Mouse (Mus musculus): ENCODE data around the gene Ndel1.

The Ndel1 gene

DNA sequence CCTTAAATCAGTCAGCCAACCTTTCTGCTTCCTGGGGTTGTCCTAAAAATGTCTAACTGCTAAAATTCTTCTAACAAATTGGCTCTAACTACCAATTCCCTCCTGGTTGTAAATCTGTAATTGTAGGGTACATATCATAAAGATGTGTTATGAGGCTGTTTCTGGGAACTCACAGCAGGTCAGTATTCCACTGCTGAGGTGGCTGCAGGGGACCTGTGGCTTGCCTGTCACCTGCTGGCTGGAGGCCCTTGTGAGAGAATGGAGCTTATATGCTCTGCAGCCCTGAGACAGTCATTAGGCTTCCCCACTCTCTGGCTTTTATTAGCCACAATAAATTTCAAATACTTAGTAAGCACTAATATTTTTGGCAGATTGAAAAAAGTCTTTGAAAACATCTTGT lies 92.8 kb downstream of the Ndel1 start:
- in situ Hi-C loops (cut with MboI, MseI): no loop called here

DNA sequence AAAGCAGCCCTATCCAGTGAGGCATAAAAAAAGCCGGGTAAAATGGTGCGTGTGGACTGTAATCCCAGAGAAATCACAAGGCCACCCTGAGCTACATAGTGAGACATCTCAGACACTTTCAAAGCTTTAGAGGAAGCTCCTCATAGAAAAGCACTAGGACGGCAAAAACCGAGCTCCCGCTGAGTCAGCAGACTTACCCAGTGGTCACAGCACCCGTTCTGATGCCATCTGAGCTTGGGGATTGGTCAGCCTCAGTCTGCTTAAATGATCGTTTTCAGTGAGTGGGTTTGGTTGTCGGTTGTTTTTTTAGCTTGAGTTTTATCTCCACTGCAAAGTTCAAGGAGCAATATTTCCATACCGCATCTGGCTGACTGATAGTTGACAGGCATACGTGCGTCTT lies 93.7 kb downstream of the Ndel1 start:
- in situ Hi-C loops (cut with MboI, MseI): no loop called here

DNA sequence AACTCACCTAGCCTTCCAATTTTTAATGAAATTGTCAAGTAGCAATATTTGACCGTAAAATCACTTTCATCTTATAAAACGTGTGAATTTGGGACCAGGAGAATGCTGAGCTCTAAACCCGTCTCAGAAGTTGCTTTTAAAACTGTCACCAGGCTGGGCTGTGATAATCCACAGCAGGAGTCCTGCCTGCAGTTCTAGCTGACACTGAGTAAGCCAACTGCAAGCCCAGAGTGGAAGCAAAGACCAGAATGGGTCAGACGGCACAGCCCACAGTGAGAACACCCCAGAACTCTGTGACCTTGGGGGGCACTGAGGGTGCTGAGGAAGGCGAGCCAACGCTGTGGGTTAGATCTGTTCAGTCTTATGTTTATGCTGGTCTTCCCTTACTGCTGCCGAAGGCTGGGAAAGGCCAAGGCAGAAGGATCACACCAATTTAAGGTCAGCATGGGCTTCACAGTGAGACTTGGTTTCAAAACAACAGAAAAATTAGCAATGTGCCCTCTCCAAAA lies 95.5 kb downstream of the Ndel1 start:
- in situ Hi-C loops (cut with MboI, MseI): no loop called here
